Mouse (Mus musculus): ENCODE data around the gene Marcksl1.

GRCm38 (mm10) chr4:129498941-129499340 lies 14.4 kb upstream of the Marcksl1 start:
- TF ChIP-seq CTCF (IDR thresholded peaks at IDR 0.05) = no peak
- no peak for TF ChIP-seq POLR2A (IDR thresholded peaks at IDR 0.05; ENCODE audit: insufficient read depth, low read depth, low read length)
